Mouse (Mus musculus) heart, postnatal 0 days (tissue): ENCODE results near the gene Elk3.

Experiments
- CTCF ChIP-seq: IDR thresholded peaks from 2 replicates; pipeline ENCODE4 v1.5.1; 2016; ENCODE audit warnings: antibody characterized with exemption, control low read depth, low read depth
- EP300 ChIP-seq: IDR thresholded peaks from 2 replicates; pipeline ENCODE4 v1.6.1; 2016; ENCODE audit warnings: antibody characterized with exemption, low read depth

DNA sequence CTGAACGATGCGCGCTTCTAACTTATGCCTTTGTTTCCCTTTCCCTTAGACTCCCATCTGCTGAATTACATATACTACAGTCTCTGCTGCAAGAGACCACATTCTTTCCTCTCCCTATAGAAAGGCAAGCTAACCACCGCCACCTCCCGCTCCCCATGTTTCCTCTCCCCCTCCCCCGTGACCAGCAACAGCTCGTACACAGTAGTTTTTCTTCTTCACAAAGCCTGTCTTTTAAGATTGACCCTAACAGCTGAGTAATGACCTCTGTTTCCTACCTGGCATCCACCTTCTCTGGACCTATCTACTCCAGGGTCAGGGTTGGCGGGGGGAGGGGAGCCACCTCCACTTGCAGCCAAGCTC is 15.8 kb upstream of the Elk3 start:
- TF ChIP-seq CTCF (no peak), EP300 (no peak)
